Mouse (Mus musculus) cerebellum, adult 9-10 months (tissue): Measurements from ENCODE around the gene Sval2.

Experiments used
- DNase-seq: peaks from one replicate; pipeline ENCODE4 v3.0.0; 2022

The Sval2 gene

GRCm38 (mm10) chr6:41852689-41853088 lies at the start of gene Sval2:
TSS of gene Sval2 (plus strand) at chr6:41852989.
- DNase-seq: no peak

DNA sequence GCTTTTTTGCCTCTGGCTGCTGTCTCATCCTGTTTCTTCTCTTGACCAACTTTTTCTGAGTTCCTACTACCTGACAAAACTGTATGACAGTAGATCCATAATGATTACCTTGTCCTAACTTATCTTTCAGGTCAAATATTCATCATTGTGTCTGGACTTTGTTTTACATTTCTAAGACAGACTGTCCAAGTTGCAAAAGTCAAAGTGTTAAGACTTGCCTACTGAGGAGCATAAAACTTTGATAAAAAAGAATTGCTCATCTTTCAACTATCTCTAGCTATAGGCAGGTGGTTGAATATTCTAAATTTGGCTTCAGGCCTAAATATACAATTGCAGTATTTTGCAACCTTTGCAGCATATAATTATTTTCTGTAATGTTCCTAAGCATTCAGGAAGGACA lies 28.7 kb upstream of the Sval2 start:
- DNase-seq: no peak

DNA sequence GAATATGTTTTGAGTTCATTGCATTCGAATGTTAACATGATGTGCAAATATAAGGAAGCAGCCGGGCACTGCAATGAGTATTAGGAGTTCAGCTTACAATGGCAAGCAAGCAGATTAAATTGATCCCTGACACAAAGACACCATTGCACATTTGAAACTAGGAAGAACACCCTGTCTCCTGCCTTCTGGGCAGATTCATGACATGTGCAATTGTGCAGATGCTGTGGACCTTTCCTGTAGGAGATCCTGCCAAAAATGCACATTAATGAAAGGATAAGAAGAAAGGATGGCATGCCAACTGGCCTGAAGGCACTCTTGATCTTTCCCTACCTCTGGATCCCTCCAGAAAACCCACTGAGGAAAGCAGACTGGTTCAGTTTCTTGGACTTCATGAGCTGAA lies 23.3 kb upstream of the Sval2 start:
- DNase-seq: no peak

DNA sequence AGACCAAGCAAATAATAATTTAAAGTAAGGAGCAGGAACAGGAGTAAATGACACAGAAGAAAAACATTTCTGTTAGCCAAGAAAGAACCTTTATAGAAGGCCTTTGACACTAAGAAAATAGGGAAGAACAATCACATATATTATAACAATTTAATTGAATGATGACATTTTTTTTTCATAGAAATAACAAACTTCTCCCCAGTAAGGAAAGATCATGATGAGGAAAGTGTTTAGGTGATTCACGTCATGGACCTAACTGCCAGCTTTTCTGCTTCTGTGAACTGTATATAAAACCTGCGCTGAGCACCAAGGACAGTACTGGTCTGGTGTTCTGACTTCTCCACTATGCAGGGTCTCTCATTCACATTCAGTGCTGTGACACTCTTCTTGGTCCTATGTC lies 5.6 kb upstream of the Sval2 start, which contains the start of gene Pip:
Pip (plus strand) TSS at position 301 of the 400 bp plus-strand sequence.
- no peak for DNase-seq

DNA sequence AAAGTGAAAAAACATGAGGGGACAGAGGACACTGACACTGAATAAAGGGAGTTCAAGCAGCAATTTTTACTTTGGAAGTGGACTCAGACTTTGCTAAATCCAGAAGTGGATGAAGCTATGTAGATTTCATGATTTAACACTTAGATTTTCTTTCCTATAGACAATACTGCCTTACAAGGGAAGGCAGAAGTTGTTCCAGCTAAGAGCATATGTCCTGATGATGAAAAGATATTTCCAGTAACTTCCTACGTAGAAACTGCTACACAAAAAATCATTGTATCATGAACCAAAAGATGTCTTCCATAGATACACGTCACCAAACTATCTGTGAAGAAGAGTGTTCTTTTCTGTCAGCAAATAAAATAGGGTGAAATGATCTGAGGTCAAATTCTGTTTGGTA lies 11.2 kb downstream of the Sval2 start:
- no peak for DNase-seq

DNA sequence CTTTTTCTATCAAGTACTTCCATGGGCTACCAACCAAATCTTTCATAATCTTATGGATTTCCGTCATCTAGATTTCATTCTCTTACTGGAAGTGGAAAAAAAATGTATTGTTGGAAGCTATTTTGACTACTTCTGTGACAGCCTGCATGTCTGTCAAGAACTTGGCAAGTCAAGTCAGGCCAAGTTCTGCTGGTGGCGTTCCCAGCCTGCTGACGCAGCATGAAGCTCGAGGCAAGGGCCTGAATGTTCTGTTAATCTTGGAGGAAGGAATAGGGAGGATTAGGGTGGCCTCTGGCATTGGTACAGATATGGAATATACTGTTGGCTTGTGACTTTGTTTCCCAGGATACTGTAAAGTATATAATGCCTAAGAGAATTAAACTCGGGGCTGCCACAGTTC lies 58.8 kb downstream of the Sval2 start:
- no peak for DNase-seq
